Comparison of ENCODE assay signal across 8 mouse cellular contexts in the genomic region with DNA sequence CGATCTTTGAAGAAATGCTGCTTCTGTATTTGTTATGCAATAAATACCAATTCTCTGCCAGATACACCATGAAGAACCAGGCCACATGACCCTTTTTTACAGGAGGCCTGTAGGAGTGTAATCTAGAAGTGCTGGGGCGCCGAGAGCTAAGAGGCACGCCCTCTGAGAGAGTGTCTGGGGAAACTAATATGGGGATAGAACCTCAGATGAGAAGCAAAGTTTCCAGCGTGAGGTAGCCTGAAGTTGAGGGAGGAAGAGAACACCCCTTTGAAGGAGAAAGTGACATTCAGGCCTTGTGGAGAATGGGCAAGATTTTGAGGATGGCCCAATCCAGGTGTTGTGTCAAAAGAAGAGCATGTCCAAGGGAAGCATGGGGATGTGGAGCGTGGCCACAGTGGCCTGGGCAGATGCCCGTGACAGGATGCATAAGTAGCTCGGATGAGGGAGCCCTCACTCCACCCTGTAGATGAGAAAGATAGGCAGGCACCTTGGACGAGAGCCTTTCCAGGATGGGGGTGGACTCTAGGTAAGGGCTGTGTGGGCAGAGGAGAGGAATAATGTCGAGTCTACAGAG. TPM values are rescaled to one million over a fixed set of nuclear protein-coding genes. Genes with fewer than 3 reads are reported as not detected.
DNase-seq lines count a peak whose midpoint lies in the region; ATAC-seq and TF ChIP-seq lines count a peak whose summit lies in the region.

No protein-coding gene starts in this region.

- H3K36me3 ChIP-seq in kidney, postnatal 0 days (ENCODE audit: insufficient read depth, low read length): no peaks in the 10 kb centered on the region
- no peaks in the 10 kb centered on the region for H3K36me3 ChIP-seq in intestine, embryonic 14.5 days (ENCODE audit: control insufficient read depth, insufficient read depth, low read length)
- H3K36me3 ChIP-seq in myocyte (ENCODE audit: control insufficient read depth, insufficient read depth): no peaks in the 10 kb centered on the region

- WGBS in kidney, postnatal 0 days: 42% methylated on average over 10 of the region's 10 CpGs
- WGBS in intestine, embryonic 14.5 days: 49% methylated on average over 10 of the region's 10 CpGs

- intact Hi-C loops in left cerebral cortex, postnatal 4 days (cut with DNase I): no loop called here

- H3ac ChIP-seq in myocyte (ENCODE audit: control insufficient read depth, insufficient read length): no peak overlapping the region

- DNase-seq in kidney, postnatal 0 days (ENCODE audit: low spot score): no peak
- no peak for DNase-seq in kidney, adult 18-20 months
- no peak for DNase-seq in intestine, embryonic 14.5 days (ENCODE audit: low spot score)
- DNase-seq in urinary bladder, postnatal 25 days (ENCODE audit: low spot score): no peak
- DNase-seq in left cerebral cortex, postnatal 4 days: no peak
- no peak for DNase-seq in adrenal gland, postnatal 36 days

- peak overlapping the region; percentile 73 for H3K4me3 ChIP-seq in kidney, postnatal 0 days (replicated peaks; ENCODE audit: low read depth, low read length)
- peak overlapping the region; percentile 89 for H3K4me3 ChIP-seq in cortical plate, adult 2 months (ENCODE audit: insufficient read depth, low read length)
- peak overlapping the region; percentile 51 for H3K4me3 ChIP-seq in intestine, embryonic 14.5 days (ENCODE audit: low read depth, low read length)
- H3K4me3 ChIP-seq in myocyte: peak overlapping the region; percentile 16

- H3K79me2 ChIP-seq in myocyte (ENCODE audit: control insufficient read depth, insufficient read depth): no peaks in the 10 kb centered on the region

- no peak overlapping the region for H3K27ac ChIP-seq in kidney, postnatal 0 days
- peak overlapping the region; percentile 68 for H3K27ac ChIP-seq in cortical plate, adult 2 months (ENCODE audit: insufficient read depth, low read length)
- no peak overlapping the region for H3K27ac ChIP-seq in intestine, embryonic 14.5 days (ENCODE audit: low read depth)

- H3K9ac ChIP-seq in kidney, postnatal 0 days (ENCODE audit: low read depth, low read length): no peak overlapping the region
- no peak overlapping the region for H3K9ac ChIP-seq in intestine, embryonic 14.5 days (ENCODE audit: low read length)

- no peak for TF ChIP-seq POLR2A in cortical plate, adult 2 months (IDR thresholded peaks at IDR 0.05; ENCODE audit: extremely low read depth, insufficient read depth, low read length)
- TF ChIP-seq POLR2A in myocyte (IDR thresholded peaks at IDR 0.05; ENCODE audit: insufficient read length, low read depth): no peak

- peak overlapping the region; percentile 98 for H3K4me2 ChIP-seq in kidney, postnatal 0 days (ENCODE audit: low read length)
- H3K4me2 ChIP-seq in intestine, embryonic 14.5 days (ENCODE audit: low read length): peak overlapping the region; percentile 89
- H3K4me2 ChIP-seq in myocyte (ENCODE audit: low read depth): peak overlapping the region; percentile 59

- H3K4me1 ChIP-seq in kidney, postnatal 0 days (replicated peaks; ENCODE audit: insufficient read depth, low read length): 0 out of 2 replicates have a peak, but pooled peaks cover 6% of the 10 kb centered on the region
- H3K4me1 ChIP-seq in cortical plate, adult 2 months (ENCODE audit: control insufficient read depth, insufficient read depth, low read length): peaks cover 9% of the 10 kb centered on the region; the same call in 1 of the 2 replicates
- H3K4me1 ChIP-seq in intestine, embryonic 14.5 days (replicated peaks; ENCODE audit: control insufficient read depth, insufficient read depth, low read length): peaks cover 9% of the 10 kb centered on the region; the same call in 1 of the 2 replicates

- no peaks in the 10 kb centered on the region for H3K27me3 ChIP-seq in kidney, postnatal 0 days (ENCODE audit: insufficient read depth, low read length)
- peaks cover 14% of the 10 kb centered on the region; the same call in 1 of the 2 replicates for H3K27me3 ChIP-seq in intestine, embryonic 14.5 days (replicated peaks; ENCODE audit: control insufficient read depth, insufficient read depth, low read length)
- H3K27me3 ChIP-seq in myocyte (ENCODE audit: control insufficient read depth, insufficient read depth, insufficient read length): peaks cover 22% of the 10 kb centered on the region

- H3K9me3 ChIP-seq in kidney, postnatal 0 days (replicated peaks; ENCODE audit: low read length): no peaks in the 10 kb centered on the region
- no peaks in the 10 kb centered on the region for H3K9me3 ChIP-seq in intestine, embryonic 14.5 days (ENCODE audit: control insufficient read depth, low read length)

- no peak for TF ChIP-seq CTCF in kidney, postnatal 0 days (IDR thresholded peaks at IDR 0.05; ENCODE audit: low read depth)
- TF ChIP-seq CTCF in cortical plate, adult 2 months (IDR thresholded peaks at IDR 0.05; ENCODE audit: extremely low read depth, insufficient read depth, low read length): no peak

- ATAC-seq in kidney, postnatal 0 days (replicated peaks; ENCODE audit: low FRiP score, low read depth): peak; percentile 15; the same call in 1 of the 2 replicates
- peak; percentile 25 for ATAC-seq in intestine, embryonic 14.5 days (replicated peaks; ENCODE audit: low FRiP score, low TSS enrichment, low read depth)

TF ChIP-seq in myocyte, 11 proteins besides CTCF, POLR2A, EP300 and RAD21:
- TF ChIP-seq MYOG (IDR thresholded peaks at IDR 0.05; ENCODE audit: control insufficient read depth in 1 of 3, insufficient read depth in 1 of 3, insufficient read length in 2 of 3, low read depth in 2 of 3) (no peak), MYOD1 (IDR thresholded peaks at IDR 0.05; ENCODE audit: control insufficient read depth in 1 of 3, insufficient read length in 2 of 3, low read depth in 2 of 3) (no peak), CEBPB (IDR thresholded peaks at IDR 0.05; ENCODE audit: insufficient read depth, poor library complexity, severe bottlenecking) (no peak), SRF (IDR thresholded peaks at IDR 0.05; ENCODE audit: control insufficient read depth, insufficient read length, low read depth) (no peak), TCF12 (IDR thresholded peaks at IDR 0.05; ENCODE audit: insufficient read depth, poor library complexity, severe bottlenecking) (no peak), E2F4 (IDR thresholded peaks at IDR 0.05; ENCODE audit: insufficient read depth) (no peak)
TF ChIP-seq in myocyte: peak in this region for 0.

RNA-seq across cellular contexts. Expression of gene Il17d, which starts 1.6 kb away (rescaled TPM):
- 2.3 and 3.6 TPM in 2 replicates for polyA plus RNA-seq in kidney, postnatal 0 days (2015; fragmentation: Nextera tagmentation; extraction: Ambion mirVana)
- polyA plus RNA-seq in cortical plate, adult 2 months (2012; rRNA removed): 23.9 and 24.8 TPM in 2 replicates
- 4.7 and 5.4 TPM in 2 replicates for polyA plus RNA-seq in intestine, embryonic 14.5 days (2014; fragmentation: Nextera tagmentation; extraction: Ambion mirVana)
- polyA plus RNA-seq in myocyte (2012; fragmentation: generic; extraction: Trizol): 0.04 TPM
- total RNA-seq in left cerebral cortex, postnatal 4 days (2021): 10 to 100 TPM; 20.6 to 21.6 TPM
- 1 to 10 TPM; 1.9 to 2.5 TPM for total RNA-seq in adrenal gland, postnatal 36 days (2021)

RNA-seq across cellular contexts. Expression of gene Eef1akmt1, which starts 45.3 kb away (rescaled TPM):
- 80.6 and 84.4 TPM in 2 replicates for polyA plus RNA-seq in kidney, postnatal 0 days (2015; fragmentation: Nextera tagmentation; extraction: Ambion mirVana)
- polyA plus RNA-seq in cortical plate, adult 2 months (2012; rRNA removed): 49.3 and 53.2 TPM in 2 replicates
- 106 and 111 TPM in 2 replicates for polyA plus RNA-seq in intestine, embryonic 14.5 days (2014; fragmentation: Nextera tagmentation; extraction: Ambion mirVana)
- polyA plus RNA-seq in myocyte (2012; fragmentation: generic; extraction: Trizol): 52.3 TPM
- 10 to 100 TPM; 29.4 to 29.6 TPM for total RNA-seq in left cerebral cortex, postnatal 4 days (2021)
- total RNA-seq in adrenal gland, postnatal 36 days (2021): 10 to 100 TPM; 26.4 to 27.5 TPM

Comparison
In these comparisons a context has a peak if more than half of its experiments do, and no peak if none do; other contexts are left out.
1. H3K4me3 ChIP-seq: peak in every context shown above with its lines; median percentile 89 in cortical plate, adult 2 months; 73 in kidney, postnatal 0 days; 51 in intestine, embryonic 14.5 days; 16 in myocyte.